Mouse (Mus musculus) heart, embryonic 14.5 days (tissue): ENCODE measurements around the gene Clybl. TPM values are rescaled to one million over a fixed set of nuclear protein-coding genes. Genes with fewer than 3 reads are reported as not detected.

Experiments used
- ATAC-seq: fragments of 200-750 bp; cut with Nextera tagmentation; 2 replicates; pipeline ENCODE4 v1.8.0; 2017; ENCODE audit warnings: low read depth, moderate TSS enrichment; ENCODE audit not compliant: insufficient number of reproducible peaks, insufficient read depth, low FRiP score
- H3K27ac ChIP-seq, 2 experiments: fragments of 200-500 bp in 1 of 2; fragments of 300-500 bp in 1 of 2; sonication (generic) in 1 of 2; replicated peaks in 1 of 2; 2 replicates each; pipeline ENCODE4 v1.5.1; 2012 to 2014; ENCODE audit warnings: low read depth in 2 of 2, low read length in 2 of 2, control low read depth in 1 of 2, mild to moderate bottlenecking in 1 of 2, mixed read lengths in 1 of 2; ENCODE audit not compliant: control insufficient read depth in 1 of 2, insufficient read depth in 1 of 2
- H3K27me3 ChIP-seq: fragments of 300-500 bp; sonication (generic); 2 replicates; pipeline ENCODE4 v1.6.1; 2014; ENCODE audit warnings: mild to moderate bottlenecking, low read length, control low read depth; ENCODE audit not compliant: control insufficient read depth, insufficient read depth
- H3K36me3 ChIP-seq: fragments of 300-500 bp; sonication (generic); 2 replicates; pipeline ENCODE4 v1.6.1; 2014; ENCODE audit warnings: mild to moderate bottlenecking, control low read depth, low read length, mixed read lengths; ENCODE audit not compliant: control insufficient read depth, insufficient read depth
- H3K4me1 ChIP-seq, 2 experiments: fragments of 200-500 bp in 1 of 2; fragments of 300-500 bp in 1 of 2; sonication (generic) in 1 of 2; 2 replicates each; pipeline ENCODE4 v1.6.1; 2012 to 2014; ENCODE audit warnings: low read length in 2 of 2, control low read depth in 1 of 2, mixed read lengths in 1 of 2; ENCODE audit not compliant: control insufficient read depth in 2 of 2, insufficient read depth in 2 of 2
- H3K4me2 ChIP-seq: fragments of 300-500 bp; sonication (generic); 2 replicates; pipeline ENCODE4 v1.6.1; 2014; ENCODE audit warnings: mild to moderate bottlenecking, low read length
- H3K4me3 ChIP-seq, 2 experiments: fragments of 200-500 bp in 1 of 2; fragments of 300-500 bp in 1 of 2; sonication (generic) in 1 of 2; 2 replicates each; pipeline ENCODE4 v1.5.1; 2012 to 2014; ENCODE audit warnings: low read length in 2 of 2, mild to moderate bottlenecking in 2 of 2, control low read depth in 1 of 2, low read depth in 1 of 2, moderate library complexity in 1 of 2; ENCODE audit not compliant: control insufficient read depth in 1 of 2, insufficient read depth in 1 of 2
- H3K9ac ChIP-seq: fragments of 300-500 bp; sonication (generic); 2 replicates; pipeline ENCODE4 v1.6.1; 2014; ENCODE audit warnings: mild to moderate bottlenecking, low read length
- H3K9me3 ChIP-seq: fragments of 300-500 bp; sonication (generic); 2 replicates; pipeline ENCODE4 v1.6.1; 2016; ENCODE audit warnings: low read length, control low read depth; ENCODE audit not compliant: control insufficient read depth
- WGBS: fragments of 180-500 bp; shearing (Covaris S2); extraction: QIAGEN DNeasy Blood & Tissue Kit; methylation state at CpG from one replicate; pipeline ENCODE4 v1.1.7; 2014; 5-methylcytosine and 5-hydroxymethylcytosine counted together
- polyA plus RNA-seq: library from polyadenylated mRNA; unstranded; fragments of >200 nt; fragmentation: Nextera tagmentation; extraction: Ambion mirVana; gene quantifications from 2 replicates; pipeline ENCODE4 v1.2.1, GENCODE M21; 2014

Gene Clybl
- polyA plus RNA-seq, 1 experiment from 2014 or later = 100 TPM

GRCm38 (mm10) chr14:122229988-122230387 is 48.5 kb downstream of the Clybl start:
- peaks cover 44% of the 10 kb centered on the region for H3K27me3 ChIP-seq
- no peak for ATAC-seq

GRCm38 (mm10) chr14:122230621-122231025 is 49.1 kb downstream of the Clybl start:
- 72% methylated on average over 14 of the region's 14 CpGs for WGBS
- H3K9ac ChIP-seq = no peak overlapping the region
- peaks cover 38% of the 10 kb centered on the region for H3K27me3 ChIP-seq
- no peak overlapping the region for H3K4me2 ChIP-seq
- no peak overlapping the region for H3K4me3 ChIP-seq
- no peaks in the 10 kb centered on the region for H3K4me1 ChIP-seq
- ATAC-seq = no peak
- no peak overlapping the region for H3K27ac ChIP-seq
- H3K9me3 ChIP-seq = no peaks in the 10 kb centered on the region
- H3K36me3 ChIP-seq = no peaks in the 10 kb centered on the region

More at GRCm38 (mm10) chr14:122229988-122230387, 48.5 kb downstream of the Clybl start:
- Histone ChIP-seq H3K9ac (no peak overlapping the region), H3K4me2 (no peak overlapping the region), H3K36me3 (no peaks in the 10 kb centered on the region), H3K4me1 (no peaks in the 10 kb centered on the region), H3K27ac (no peak overlapping the region), H3K9me3 (no peaks in the 10 kb centered on the region), H3K4me3 (no peak overlapping the region)
- 89% methylated on average over 5 of the region's 5 CpGs for WGBS

- ATAC-seq = no peak
- no peak overlapping the region for H3K9ac ChIP-seq
These were observed 49.6 kb downstream of the Clybl start for GRCm38 (mm10) chr14:122231073-122231472.

GRCm38 (mm10) chr14:122233212-122233714 is 51.8 kb downstream of the Clybl start:
- Histone ChIP-seq H3K27me3 (peaks cover 16% of the 10 kb centered on the region), H3K9me3 (no peaks in the 10 kb centered on the region), H3K4me2 (no peak overlapping the region), H3K36me3 (no peaks in the 10 kb centered on the region), H3K9ac (no peak overlapping the region), H3K4me1 (no peaks in the 10 kb centered on the region), H3K4me3 (no peak overlapping the region), H3K27ac (no peak overlapping the region)
- ATAC-seq = no peak
- 80% methylated on average over 19 of the region's 19 CpGs for WGBS

More at GRCm38 (mm10) chr14:122231073-122231472, 49.6 kb downstream of the Clybl start:
- H3K4me3 ChIP-seq = no peak overlapping the region
- peaks cover 35% of the 10 kb centered on the region for H3K27me3 ChIP-seq
- H3K36me3 ChIP-seq = no peaks in the 10 kb centered on the region
- H3K27ac ChIP-seq = no peak overlapping the region
- 90% methylated on average over 10 of the region's 10 CpGs for WGBS
- H3K4me2 ChIP-seq = no peak overlapping the region
- H3K4me1 ChIP-seq = no peaks in the 10 kb centered on the region
- no peaks in the 10 kb centered on the region for H3K9me3 ChIP-seq

- WGBS = 86% methylated on average over 1 of the region's 1 CpGs
- no peak for ATAC-seq
- Histone ChIP-seq H3K9ac (no peak overlapping the region), H3K4me1 (no peaks in the 10 kb centered on the region), H3K27ac (no peak overlapping the region), H3K4me3 (no peak overlapping the region), H3K4me2 (no peak overlapping the region), H3K9me3 (no peaks in the 10 kb centered on the region), H3K27me3 (no peaks in the 10 kb centered on the region), H3K36me3 (no peaks in the 10 kb centered on the region)
These were observed 62.4 kb downstream of the Clybl start for GRCm38 (mm10) chr14:122243874-122244273.

- H3K9ac ChIP-seq = no peak overlapping the region
- 85% methylated on average over 18 of the region's 18 CpGs for WGBS
- no peak overlapping the region for H3K4me2 ChIP-seq
- no peaks in the 10 kb centered on the region for H3K4me1 ChIP-seq
- H3K4me3 ChIP-seq = no peak overlapping the region
- H3K27me3 ChIP-seq = no peaks in the 10 kb centered on the region
- H3K9me3 ChIP-seq = no peaks in the 10 kb centered on the region
- no peak for ATAC-seq
- H3K36me3 ChIP-seq = no peaks in the 10 kb centered on the region
- H3K27ac ChIP-seq = no peak overlapping the region
These were observed 65.7 kb downstream of the Clybl start for GRCm38 (mm10) chr14:122246919-122247859.

- Histone ChIP-seq H3K4me3 (no peak overlapping the region), H3K9me3 (no peaks in the 10 kb centered on the region), H3K4me2 (no peak overlapping the region), H3K36me3 (no peaks in the 10 kb centered on the region), H3K4me1 (no peaks in the 10 kb centered on the region), H3K9ac (no peak overlapping the region), H3K27ac (no peak overlapping the region), H3K27me3 (no peaks in the 10 kb centered on the region)
- ATAC-seq = no peak
- WGBS = 83% methylated on average over 3 of the region's 3 CpGs
These were observed 67.6 kb downstream of the Clybl start for GRCm38 (mm10) chr14:122249123-122249522.
